In the genomic region with DNA sequence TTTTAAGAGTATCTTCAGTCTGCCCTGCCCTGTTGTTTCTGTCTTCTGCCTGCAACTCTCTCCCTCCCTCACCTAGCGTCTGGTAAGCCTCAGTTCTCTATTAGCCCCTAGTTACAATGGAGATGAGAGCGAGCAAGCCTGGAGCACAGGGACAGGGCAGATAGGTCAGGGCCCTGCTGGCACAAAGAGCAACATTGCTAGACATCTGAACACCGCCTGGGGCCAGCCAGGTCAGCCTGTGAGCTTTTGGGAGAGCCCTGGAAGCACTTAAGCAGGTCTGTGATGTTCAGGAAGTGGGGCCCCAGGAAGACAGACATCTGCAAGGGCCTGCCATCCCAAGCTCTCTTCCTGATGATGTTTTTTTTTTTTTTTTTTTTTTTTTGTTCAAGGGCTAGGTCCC, we compare ENCODE assay signal across 10 mouse cellular contexts. TPM values are rescaled to one million over a fixed set of nuclear protein-coding genes. Genes with fewer than 3 reads are reported as not detected.
DNase-seq lines count a peak whose midpoint lies in the region; ATAC-seq lines count a peak whose summit lies in the region.
"Had no signal": no experiment of that assay in that cellular context is flagged by ENCODE, and none has a peak within 500 bp of the region (broad histone marks: within the 10 kb centered on the region; RNA-seq: fewer than 3 reads in every experiment).

No protein-coding gene starts in this region.

- H3K27me3 ChIP-seq in heart, embryonic 12.5 days (replicated peaks) = no peaks in the 10 kb centered on the region
- no peaks in the 10 kb centered on the region for H3K27me3 ChIP-seq in limb, embryonic 13.5 days
- no peaks in the 10 kb centered on the region for H3K27me3 ChIP-seq in limb, embryonic 10.5 days (ENCODE audit: low read depth, poor library complexity, severe bottlenecking)
- no peaks in the 10 kb centered on the region for H3K27me3 ChIP-seq in liver, embryonic 13.5 days
- H3K27me3 ChIP-seq: limb, embryonic 12.5 days had no signal

- H3K4me1 ChIP-seq in heart, embryonic 12.5 days (replicated peaks) = peaks cover 78% of the 10 kb centered on the region
- peaks cover 57% of the 10 kb centered on the region for H3K4me1 ChIP-seq in limb, embryonic 13.5 days
- H3K4me1 ChIP-seq in limb, embryonic 10.5 days = peaks cover 47% of the 10 kb centered on the region
- H3K4me1 ChIP-seq in liver, embryonic 13.5 days (replicated peaks) = peaks cover 73% of the 10 kb centered on the region

- no peak for DNase-seq in heart, adult 18-20 months
- DNase-seq in limb, embryonic 10.5 days (ENCODE audit: low spot score) = no peak
- DNase-seq in embryo, embryonic 11 days = peak; percentile 38
- DNase-seq in liver, embryonic 13.5 days = no peak
- no peak for DNase-seq in retina, postnatal 1 day
- no peak for DNase-seq in left cerebral cortex, adult 11 months (ENCODE audit: low spot score)
- DNase-seq: adrenal gland, postnatal 36 days had no signal

- peaks cover 32% of the 10 kb centered on the region for H3K36me3 ChIP-seq in heart, embryonic 12.5 days
- H3K36me3 ChIP-seq in limb, embryonic 13.5 days = peaks cover 38% of the 10 kb centered on the region
- H3K36me3 ChIP-seq in limb, embryonic 10.5 days = peaks cover 47% of the 10 kb centered on the region
- H3K36me3 ChIP-seq in liver, embryonic 13.5 days = peaks cover 49% of the 10 kb centered on the region

- 0 out of 2 replicates have a peak overlapping the region, but pooled peaks have one; percentile 0 for H3K4me2 ChIP-seq in heart, embryonic 12.5 days
- no peak overlapping the region for H3K4me2 ChIP-seq in limb, embryonic 13.5 days (replicated peaks)
- H3K4me2 ChIP-seq in liver, embryonic 13.5 days = peak overlapping the region; percentile 88; the same call in 1 of the 2 replicates
- H3K4me2 ChIP-seq: limb, embryonic 12.5 days had no signal

- H3K27ac ChIP-seq in heart, embryonic 12.5 days (ENCODE audit: poor library complexity, severe bottlenecking) = peak overlapping the region; percentile 21; the same call in 1 of the 2 replicates
- no peak overlapping the region for H3K27ac ChIP-seq in limb, embryonic 13.5 days
- no peak overlapping the region; the same call in 1 of the 2 replicates for H3K27ac ChIP-seq in limb, embryonic 10.5 days
- peak overlapping the region; percentile 56 for H3K27ac ChIP-seq in liver, embryonic 13.5 days
- H3K27ac ChIP-seq: limb, embryonic 12.5 days had no signal

- 35% methylated on average over 3 of the region's 3 CpGs for WGBS in heart, embryonic 12.5 days
- 24% methylated on average over 3 of the region's 3 CpGs for WGBS in limb, embryonic 13.5 days
- WGBS in limb, embryonic 10.5 days = 14% methylated on average over 3 of the region's 3 CpGs
- 50% methylated on average over 3 of the region's 3 CpGs for WGBS in liver, embryonic 13.5 days (ENCODE audit: insufficient replicate concordance)

- H3K4me3 ChIP-seq in heart, embryonic 12.5 days = no peak overlapping the region
- no peak overlapping the region for H3K4me3 ChIP-seq in limb, embryonic 13.5 days
- H3K4me3 ChIP-seq in limb, embryonic 10.5 days = no peak overlapping the region
- H3K4me3 ChIP-seq in liver, embryonic 13.5 days (replicated peaks) = no peak overlapping the region
- H3K4me3 ChIP-seq: limb, embryonic 12.5 days had no signal

- no peak overlapping the region for H3K9ac ChIP-seq in heart, embryonic 12.5 days
- H3K9ac ChIP-seq in limb, embryonic 13.5 days = peak overlapping the region; percentile 43; the same call in 1 of the 2 replicates
- H3K9ac ChIP-seq in liver, embryonic 13.5 days = 0 out of 2 replicates have a peak overlapping the region, but pooled peaks have one; percentile 66
- H3K9ac ChIP-seq: limb, embryonic 12.5 days had no signal

- no peaks in the 10 kb centered on the region for H3K9me3 ChIP-seq in heart, embryonic 12.5 days (replicated peaks)
- no peaks in the 10 kb centered on the region for H3K9me3 ChIP-seq in limb, embryonic 13.5 days
- H3K9me3 ChIP-seq in limb, embryonic 10.5 days (replicated peaks) = no peaks in the 10 kb centered on the region
- H3K9me3 ChIP-seq in liver, embryonic 13.5 days (replicated peaks) = no peaks in the 10 kb centered on the region
- H3K9me3 ChIP-seq: limb, embryonic 12.5 days had no signal

- ATAC-seq in heart, embryonic 12.5 days (ENCODE audit: insufficient number of reproducible peaks, low FRiP score) = no peak
- no peak for ATAC-seq in limb, embryonic 13.5 days (ENCODE audit: low FRiP score, low read depth)
- no peak for ATAC-seq in liver, embryonic 13.5 days (ENCODE audit: low read depth)

RNA-seq across cellular contexts. Expression of a gene that starts 4.6 kb away (rescaled TPM):
- polyA plus RNA-seq in heart, embryonic 12.5 days (2016; fragmentation: Nextera tagmentation; extraction: Ambion mirVana) = 37.6 and 37.8 TPM in 2 replicates
- total RNA-seq in heart, adult 18-20 months (2021) = 10 to 100 TPM; 49.1 to 53.1 TPM
- 32.4 and 33.3 TPM in 2 replicates for polyA plus RNA-seq in limb, embryonic 13.5 days (2015; fragmentation: Nextera tagmentation; extraction: Ambion mirVana)
- polyA plus RNA-seq in limb, embryonic 10.5 days (2016; fragmentation: Nextera tagmentation; extraction: Ambion mirVana) = 27.2 and 33.1 TPM in 2 replicates
- 10.0 and 10.7 TPM in 2 replicates for polyA plus RNA-seq in liver, embryonic 13.5 days (2015; fragmentation: Nextera tagmentation; extraction: Ambion mirVana)

RNA-seq across cellular contexts. Expression of a gene that starts 5.4 kb away (rescaled TPM):
- polyA plus RNA-seq in heart, embryonic 12.5 days (2016; fragmentation: Nextera tagmentation; extraction: Ambion mirVana) = 97.4 and 103 TPM in 2 replicates
- 10 to 100 TPM; 50.3 to 60.0 TPM for total RNA-seq in heart, adult 18-20 months (2021)
- polyA plus RNA-seq in limb, embryonic 13.5 days (2015; fragmentation: Nextera tagmentation; extraction: Ambion mirVana) = 117 and 124 TPM in 2 replicates
- polyA plus RNA-seq in limb, embryonic 10.5 days (2016; fragmentation: Nextera tagmentation; extraction: Ambion mirVana) = 130 and 145 TPM in 2 replicates
- polyA plus RNA-seq in liver, embryonic 13.5 days (2015; fragmentation: Nextera tagmentation; extraction: Ambion mirVana) = 32.8 and 34.0 TPM in 2 replicates

RNA-seq across cellular contexts. Expression of a gene that starts 21.6 kb away (rescaled TPM):
- 10.8 and 11.8 TPM in 2 replicates for polyA plus RNA-seq in heart, embryonic 12.5 days (2016; fragmentation: Nextera tagmentation; extraction: Ambion mirVana)
- 10 to 100 TPM; 19.7 to 22.2 TPM for total RNA-seq in heart, adult 18-20 months (2021)
- polyA plus RNA-seq in limb, embryonic 13.5 days (2015; fragmentation: Nextera tagmentation; extraction: Ambion mirVana) = 20.8 and 20.9 TPM in 2 replicates
- polyA plus RNA-seq in limb, embryonic 10.5 days (2016; fragmentation: Nextera tagmentation; extraction: Ambion mirVana) = 15.0 and 15.6 TPM in 2 replicates
- 2.7 and 3.5 TPM in 2 replicates for polyA plus RNA-seq in liver, embryonic 13.5 days (2015; fragmentation: Nextera tagmentation; extraction: Ambion mirVana)

RNA-seq across cellular contexts. Expression of a gene that starts 40.0 kb away (rescaled TPM):
- polyA plus RNA-seq in heart, embryonic 12.5 days (2016; fragmentation: Nextera tagmentation; extraction: Ambion mirVana) = 50.8 and 52.0 TPM in 2 replicates
- 10 to 100 TPM; 13.0 to 26.3 TPM for total RNA-seq in heart, adult 18-20 months (2021)
- polyA plus RNA-seq in limb, embryonic 13.5 days (2015; fragmentation: Nextera tagmentation; extraction: Ambion mirVana) = 33.1 and 35.5 TPM in 2 replicates
- polyA plus RNA-seq in limb, embryonic 10.5 days (2016; fragmentation: Nextera tagmentation; extraction: Ambion mirVana) = 48.3 and 48.7 TPM in 2 replicates
- polyA plus RNA-seq in liver, embryonic 13.5 days (2015; fragmentation: Nextera tagmentation; extraction: Ambion mirVana) = 92.3 and 93.0 TPM in 2 replicates

RNA-seq across cellular contexts. Expression of a gene that starts 54.0 kb away (rescaled TPM):
- 14.3 and 15.2 TPM in 2 replicates for polyA plus RNA-seq in heart, embryonic 12.5 days (2016; fragmentation: Nextera tagmentation; extraction: Ambion mirVana)
- 1 to 10 TPM; 8.7 to 9.4 TPM for total RNA-seq in heart, adult 18-20 months (2021)
- 5.1 and 6.1 TPM in 2 replicates for polyA plus RNA-seq in limb, embryonic 13.5 days (2015; fragmentation: Nextera tagmentation; extraction: Ambion mirVana)
- polyA plus RNA-seq in limb, embryonic 10.5 days (2016; fragmentation: Nextera tagmentation; extraction: Ambion mirVana) = 7.0 and 8.2 TPM in 2 replicates
- polyA plus RNA-seq in liver, embryonic 13.5 days (2015; fragmentation: Nextera tagmentation; extraction: Ambion mirVana) = 0.15 and 0.17 TPM in 2 replicates

Comparison
In these comparisons a context has a peak if more than half of its experiments do, and no peak if none do; other contexts are left out.
1. H3K27ac ChIP-seq: peak in heart, embryonic 12.5 days (single experiment) and liver, embryonic 13.5 days (single experiment); none in limb, embryonic 13.5 days (single experiment) and limb, embryonic 10.5 days (single experiment).